Mouse (Mus musculus) heart, embryonic 16.5 days (tissue): ENCODE results near the gene Stard3. TPM values are rescaled to one million over a fixed set of nuclear protein-coding genes. Genes with fewer than 3 reads are reported as not detected.
A peak's percentile ranks its signal among the peaks of the same experiment; 100 is the strongest.

Experiments used
- ATAC-seq: fragments of 200-750 bp; cut with Nextera tagmentation; replicated peaks from 2 replicates; pipeline ENCODE4 v1.8.0; 2017; ENCODE audit warnings: moderate number of reproducible peaks; ENCODE audit not compliant: insufficient read depth, low FRiP score; ENCODE audit errors: extremely low read depth
- H3K27ac ChIP-seq: fragments of 300-500 bp; sonication (generic); 2 replicates; pipeline ENCODE4 v1.5.1; 2014; ENCODE audit warnings: mild to moderate bottlenecking, low read length, control low read depth, moderate library complexity
- H3K27me3 ChIP-seq: fragments of 300-500 bp; sonication (generic); 2 replicates; pipeline ENCODE4 v1.6.1; 2014; ENCODE audit warnings: low read length, mixed read lengths; ENCODE audit not compliant: control insufficient read depth, insufficient read depth
- H3K36me3 ChIP-seq: fragments of 300-500 bp; sonication (generic); 2 replicates; pipeline ENCODE4 v1.6.1; 2014; ENCODE audit not compliant: control insufficient read depth, insufficient read depth
- H3K4me1 ChIP-seq: fragments of 300-500 bp; sonication (generic); 2 replicates; pipeline ENCODE4 v1.6.1; 2014; ENCODE audit warnings: low read length, mixed read lengths; ENCODE audit not compliant: control insufficient read depth, insufficient read depth
- H3K4me2 ChIP-seq: fragments of 300-500 bp; sonication (generic); 2 replicates; pipeline ENCODE4 v1.6.1; 2014; ENCODE audit warnings: low read depth, mild to moderate bottlenecking, control low read depth, low read length
- H3K4me3 ChIP-seq: fragments of 300-500 bp; sonication (generic); 2 replicates; pipeline ENCODE4 v1.5.1; 2014; ENCODE audit warnings: mild to moderate bottlenecking, control low read depth, low read length
- H3K9ac ChIP-seq: fragments of 300-500 bp; sonication (generic); 2 replicates; pipeline ENCODE4 v1.6.1; 2014; ENCODE audit warnings: low read length, control low read depth
- H3K9me3 ChIP-seq: fragments of 300-500 bp; sonication (generic); replicated peaks from 2 replicates; pipeline ENCODE4 v1.6.1; 2016; ENCODE audit warnings: low read length; ENCODE audit not compliant: control insufficient read depth
- WGBS: fragments of 180-500 bp; shearing (Covaris S2); extraction: QIAGEN DNeasy Blood & Tissue Kit; methylation state at CpG from one replicate; pipeline ENCODE4 v1.1.7; 2014; 5-methylcytosine and 5-hydroxymethylcytosine counted together
- polyA plus RNA-seq: library from polyadenylated mRNA; unstranded; fragments of >200 nt; fragmentation: Nextera tagmentation; extraction: Ambion mirVana; gene quantifications from 2 replicates; pipeline ENCODE4 v1.2.1, GENCODE M21; 2015

Stard3 gene
- polyA plus RNA-seq, 1 experiment from 2014 or later, result 43.0 TPM

DNA sequence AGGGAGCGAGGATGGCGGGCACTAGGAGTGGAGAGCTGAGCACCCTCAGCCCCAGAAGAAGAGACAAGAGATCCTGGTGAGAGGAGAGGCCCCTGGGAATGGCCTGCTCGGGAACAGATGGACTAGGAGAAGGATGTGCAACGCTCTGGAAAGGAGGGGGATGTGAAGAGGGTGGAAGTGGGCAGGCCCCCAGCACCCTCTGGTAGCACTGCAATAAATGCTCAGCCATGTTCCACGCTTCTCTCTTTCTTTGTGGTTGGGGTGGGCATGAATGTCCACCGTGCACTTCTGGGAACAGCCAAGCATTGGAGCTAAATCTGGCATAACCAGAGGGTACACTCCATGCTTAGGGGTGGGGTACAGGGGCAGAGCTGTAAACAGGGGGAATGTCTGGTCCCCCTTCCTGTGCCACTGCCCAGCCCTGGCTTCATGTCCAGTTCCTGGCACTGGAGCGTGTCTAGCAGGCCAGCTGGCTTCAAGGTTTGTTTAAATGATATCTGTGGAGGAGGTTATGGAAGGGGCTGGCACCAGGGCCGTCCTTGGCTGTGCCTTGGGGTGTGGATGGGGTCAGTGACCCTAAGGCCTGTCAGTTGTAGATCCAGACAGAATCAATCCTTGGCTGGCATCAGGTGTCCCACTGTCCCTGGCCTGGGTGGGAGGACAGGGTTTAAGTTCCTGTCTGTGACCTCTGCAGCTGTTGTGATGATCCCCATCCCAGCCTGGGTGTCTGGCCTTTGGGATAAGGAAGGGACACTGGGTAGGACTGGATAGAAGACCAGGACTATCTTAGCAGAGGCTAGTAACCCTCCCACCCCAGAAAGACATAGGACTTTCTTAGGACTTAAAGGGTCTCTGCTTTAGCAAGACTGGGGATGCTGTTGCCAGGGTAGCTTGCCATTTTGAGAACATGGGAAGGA lies 26.8 kb downstream of the Stard3 start:
- Histone ChIP-seq H3K9me3 (no peaks in the 10 kb centered on the region), H3K36me3 (peaks cover 6% of the 10 kb centered on the region; the same call in 1 of the 2 replicates), H3K27me3 (peaks cover 9% of the 10 kb centered on the region; the same call in 1 of the 2 replicates), H3K27ac (peak overlapping the region; percentile 95), H3K9ac (peak overlapping the region; percentile 86), H3K4me1 (peaks cover 47% of the 10 kb centered on the region), H3K4me3 (peak overlapping the region; percentile 63), H3K4me2 (peak overlapping the region; percentile 76)
- no peak for ATAC-seq
- 45% methylated on average over 8 of the region's 8 CpGs for WGBS

- no peak within 1 kb of the TSS for H3K27ac ChIP-seq
- peak within 1 kb of the TSS; percentile 86 for H3K9ac ChIP-seq
These were observed 27.7 kb downstream of the Stard3 start, which contains the start of gene Pnmt for GRCm38 (mm10) chr11:98385638-98386585. Gene Pnmt (plus strand): TSS chr11:98386450.

DNA sequence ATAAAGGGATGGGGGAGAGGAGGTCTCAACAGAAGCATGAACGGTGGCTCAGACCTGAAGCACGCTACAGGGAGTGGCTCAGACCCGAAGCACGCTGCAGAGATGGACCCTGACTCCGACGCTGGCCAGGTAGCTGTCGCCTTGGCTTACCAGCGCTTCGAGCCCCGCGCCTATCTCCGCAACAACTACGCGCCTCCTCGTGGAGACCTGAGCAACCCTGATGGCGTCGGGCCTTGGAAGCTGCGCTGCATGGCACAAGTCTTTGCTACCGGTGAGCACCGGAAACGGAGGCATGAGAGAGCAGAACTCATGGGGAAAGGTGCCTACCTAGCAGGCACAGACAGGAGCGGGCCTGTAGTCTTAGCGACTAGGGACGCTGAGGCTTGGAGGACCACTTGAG lies 28.4 kb downstream of the Stard3 start:
- Histone ChIP-seq H3K9me3 (no peaks in the 10 kb centered on the region), H3K4me3 (no peak overlapping the region), H3K27me3 (peaks cover 9% of the 10 kb centered on the region; the same call in 1 of the 2 replicates), H3K27ac (no peak overlapping the region), H3K4me2 (peak overlapping the region; percentile 1; the same call in 1 of the 2 replicates), H3K4me1 (peaks cover 42% of the 10 kb centered on the region), H3K36me3 (no peaks in the 10 kb centered on the region), H3K9ac (no peak overlapping the region)
- no peak for ATAC-seq
- 18% methylated on average over 24 of the region's 24 CpGs for WGBS

More at GRCm38 (mm10) chr11:98385638-98386585, 27.7 kb downstream of the Stard3 start, which contains the start of gene Pnmt:
- Histone ChIP-seq H3K4me1 (peaks cover 40% of the 10 kb centered on the region), H3K27me3 (peaks cover 9% of the 10 kb centered on the region; the same call in 1 of the 2 replicates), H3K36me3 (no peaks in the 10 kb centered on the region), H3K9me3 (no peaks in the 10 kb centered on the region), H3K4me2 (peak within 1 kb of the TSS; percentile 76), H3K4me3 (no peak within 1 kb of the TSS; the same call in 1 of the 2 replicates)
- no peak for ATAC-seq
- 45% methylated on average over 25 of the region's 25 CpGs for WGBS

GRCm38 (mm10) chr11:98387056-98387577 lies 28.9 kb downstream of the Stard3 start:
- Histone ChIP-seq H3K4me3 (no peak overlapping the region), H3K4me2 (no peak overlapping the region), H3K27me3 (peaks cover 9% of the 10 kb centered on the region; the same call in 1 of the 2 replicates), H3K4me1 (peaks cover 47% of the 10 kb centered on the region), H3K9me3 (no peaks in the 10 kb centered on the region), H3K36me3 (no peaks in the 10 kb centered on the region), H3K27ac (no peak overlapping the region), H3K9ac (no peak overlapping the region)
- 52% methylated on average over 14 of the region's 14 CpGs for WGBS
- no peak for ATAC-seq

DNA sequence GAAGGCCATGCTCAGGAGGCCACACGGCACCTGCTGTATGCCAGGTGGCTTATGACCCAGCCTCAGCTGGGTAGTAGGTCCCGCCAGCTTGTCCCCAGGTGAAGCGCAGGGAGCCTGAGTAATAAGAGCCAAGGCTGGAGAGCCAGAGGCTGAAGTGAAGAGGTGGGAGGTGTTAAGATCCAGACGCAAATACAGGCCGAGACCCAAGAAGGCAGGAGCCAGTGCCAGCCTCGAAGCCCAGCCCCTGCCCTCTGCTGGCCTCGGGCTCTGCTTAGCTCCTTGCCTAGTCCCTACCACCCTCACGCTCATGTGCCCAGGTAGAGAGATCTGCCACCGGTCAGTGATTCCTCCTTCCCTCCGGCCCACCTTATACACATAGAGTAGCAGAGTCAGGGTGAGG lies 30.1 kb downstream of the Stard3 start:
- WGBS, result 65% methylated on average over 10 of the region's 10 CpGs
- no peak overlapping the region for H3K27ac ChIP-seq
- no peaks in the 10 kb centered on the region for H3K36me3 ChIP-seq
- H3K4me1 ChIP-seq, result peaks cover 53% of the 10 kb centered on the region
- peaks cover 9% of the 10 kb centered on the region; the same call in 1 of the 2 replicates for H3K27me3 ChIP-seq
- H3K9me3 ChIP-seq, result no peaks in the 10 kb centered on the region
- H3K9ac ChIP-seq, result no peak overlapping the region; the same call in 1 of the 2 replicates
- ATAC-seq, result no peak
- no peak overlapping the region for H3K4me3 ChIP-seq
- no peak overlapping the region for H3K4me2 ChIP-seq

DNA sequence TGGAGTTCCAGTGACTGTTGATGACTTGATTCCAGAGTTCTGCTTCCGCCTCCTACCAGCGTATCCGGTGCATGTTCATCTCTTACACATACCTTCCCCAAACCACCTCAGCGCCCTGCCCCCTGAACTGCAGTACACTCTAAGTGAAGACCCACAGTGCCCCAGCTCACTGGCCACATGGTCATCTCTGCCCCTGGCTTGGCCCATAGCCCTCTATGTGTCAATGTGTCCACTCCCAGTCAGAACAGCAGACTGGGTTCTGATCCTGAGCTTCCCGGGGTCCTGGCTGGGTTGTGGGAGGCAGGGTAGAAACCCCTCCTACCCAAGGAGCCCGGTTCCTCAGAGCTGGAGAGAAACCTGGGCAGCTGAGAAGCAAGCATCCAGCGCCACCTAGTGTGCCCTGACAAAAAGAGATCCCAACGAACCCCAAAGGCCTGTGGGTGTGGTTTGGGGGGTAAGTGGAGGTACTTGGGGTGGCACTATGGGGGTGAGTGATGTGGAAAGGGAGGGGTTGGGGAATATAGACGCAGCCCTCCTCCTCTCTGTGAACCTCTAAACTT lies 31.1 kb downstream of the Stard3 start:
- Histone ChIP-seq H3K4me2 (no peak overlapping the region), H3K4me3 (no peak overlapping the region), H3K4me1 (peaks cover 62% of the 10 kb centered on the region), H3K9me3 (no peaks in the 10 kb centered on the region), H3K36me3 (no peaks in the 10 kb centered on the region), H3K27ac (no peak overlapping the region), H3K27me3 (peaks cover 9% of the 10 kb centered on the region; the same call in 1 of the 2 replicates), H3K9ac (peak overlapping the region; percentile 8; the same call in 1 of the 2 replicates)
- WGBS, result 26% methylated on average over 9 of the region's 9 CpGs
- ATAC-seq, result no peak

DNA sequence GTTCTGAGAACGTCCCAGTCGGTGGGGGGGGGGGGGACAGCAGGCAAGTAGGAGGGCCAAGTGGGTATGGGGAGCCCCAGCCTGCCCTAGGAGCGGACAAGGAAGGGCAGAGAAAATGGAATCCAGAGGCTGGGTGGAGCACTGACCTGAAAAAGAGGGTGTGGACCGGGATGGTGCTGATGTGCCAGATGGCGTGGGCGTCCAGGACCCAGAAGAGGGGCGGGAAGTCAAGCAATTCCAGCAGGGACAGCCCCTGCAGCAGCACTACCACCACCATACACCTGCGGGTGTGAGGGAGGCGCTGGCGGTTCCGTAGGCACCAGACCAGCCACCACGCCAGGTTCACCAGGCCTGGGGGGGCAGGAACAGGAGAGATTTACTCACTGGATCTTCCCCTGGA lies 32.0 kb downstream of the Stard3 start:
- no peaks in the 10 kb centered on the region for H3K9me3 ChIP-seq
- no peak overlapping the region for H3K27ac ChIP-seq
- H3K27me3 ChIP-seq, result peaks cover 9% of the 10 kb centered on the region; the same call in 1 of the 2 replicates
- no peak overlapping the region for H3K4me3 ChIP-seq
- no peak overlapping the region; the same call in 1 of the 2 replicates for H3K9ac ChIP-seq
- ATAC-seq, result no peak
- H3K4me2 ChIP-seq, result no peak overlapping the region
- WGBS, result 81% methylated on average over 12 of the region's 12 CpGs
- H3K36me3 ChIP-seq, result no peaks in the 10 kb centered on the region
- H3K4me1 ChIP-seq, result peaks cover 63% of the 10 kb centered on the region

GRCm38 (mm10) chr11:98392034-98392433 lies 33.9 kb downstream of the Stard3 start:
- no peak for ATAC-seq
- Histone ChIP-seq H3K27ac (peak overlapping the region; percentile 96), H3K9ac (peak overlapping the region; percentile 44), H3K4me3 (no peak overlapping the region), H3K9me3 (no peaks in the 10 kb centered on the region), H3K4me1 (peaks cover 55% of the 10 kb centered on the region), H3K36me3 (no peaks in the 10 kb centered on the region), H3K27me3 (peaks cover 3% of the 10 kb centered on the region; the same call in 1 of the 2 replicates), H3K4me2 (no peak overlapping the region)
- WGBS, result 23% methylated on average over 7 of the region's 8 CpGs
